Mouse (Mus musculus) hematopoietic stem cell, adult 5-6 weeks (primary cell): ENCODE data around the gene Pla2g4e. TPM values are rescaled to one million over a fixed set of nuclear protein-coding genes. Genes with fewer than 3 reads are reported as not detected.

Experiments used
- ATAC-seq, 2 experiments: fragments of 125-278 bp in 1 of 2; replicated peaks in 1 of 2; 2 replicates each; pipeline ENCODE4 v1.8.0; 2016 to 2017; ENCODE audit warnings: inconsistent platforms in 2 of 2, mild to moderate bottlenecking in 2 of 2, moderate number of reproducible peaks in 2 of 2, low read depth in 1 of 2, moderate TSS enrichment in 1 of 2; ENCODE audit not compliant: low FRiP score in 2 of 2, poor library complexity in 2 of 2, severe bottlenecking in 2 of 2, insufficient read depth in 1 of 2, low TSS enrichment in 1 of 2
- total RNA-seq: library from RNA; stranded (forward); fragments of 172-1452, 232-1000 nt; gene quantifications from 2 replicates; pipeline ENCODE4 v1.2.3, GENCODE M21; 2017

Gene Pla2g4e
- total RNA-seq, 1 experiment from 2014 or later = not detected

DNA sequence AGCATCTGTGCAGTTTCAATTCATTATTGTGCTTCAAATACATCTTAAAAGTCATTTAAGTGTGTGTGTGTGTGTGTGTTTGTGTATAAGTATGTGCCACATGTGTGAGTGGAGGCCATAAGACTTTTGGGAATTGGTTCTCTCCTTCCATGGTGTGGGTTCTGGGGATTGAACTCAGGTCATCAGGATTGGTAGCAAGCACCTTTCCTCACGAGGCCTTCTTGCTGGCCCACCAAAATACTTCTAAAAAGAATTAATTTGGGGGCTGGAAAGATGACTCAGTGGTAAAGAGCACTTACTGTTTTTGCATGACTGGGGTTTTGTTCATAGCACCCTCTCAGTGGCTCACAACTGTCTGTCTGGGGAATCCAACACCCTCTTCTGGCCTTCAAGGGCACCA lies 103.5 kb downstream of the Pla2g4e start:
- ATAC-seq = no peak

DNA sequence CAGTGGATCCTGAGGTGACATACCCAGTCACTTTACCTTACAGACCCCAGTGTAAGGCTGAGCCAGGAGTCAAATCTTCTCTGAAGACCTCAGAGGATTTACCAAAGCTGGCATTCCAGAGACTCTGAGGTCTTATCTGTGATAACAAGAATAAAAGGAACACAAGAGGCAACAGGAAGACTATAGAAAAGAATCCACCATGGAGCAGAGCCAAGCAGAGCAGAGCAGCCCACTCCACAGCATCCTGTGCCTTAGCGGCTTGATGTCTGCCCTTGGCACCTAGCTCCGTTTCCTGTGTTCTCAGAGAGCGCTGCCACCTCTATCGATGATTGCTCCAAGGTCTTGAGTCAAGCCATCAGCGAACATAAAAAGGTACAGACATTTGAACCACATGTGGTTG lies 104.8 kb downstream of the Pla2g4e start:
- ATAC-seq = peak in 1 of 2 experiments; percentile 72; a peak in 3 of 4 replicates

DNA sequence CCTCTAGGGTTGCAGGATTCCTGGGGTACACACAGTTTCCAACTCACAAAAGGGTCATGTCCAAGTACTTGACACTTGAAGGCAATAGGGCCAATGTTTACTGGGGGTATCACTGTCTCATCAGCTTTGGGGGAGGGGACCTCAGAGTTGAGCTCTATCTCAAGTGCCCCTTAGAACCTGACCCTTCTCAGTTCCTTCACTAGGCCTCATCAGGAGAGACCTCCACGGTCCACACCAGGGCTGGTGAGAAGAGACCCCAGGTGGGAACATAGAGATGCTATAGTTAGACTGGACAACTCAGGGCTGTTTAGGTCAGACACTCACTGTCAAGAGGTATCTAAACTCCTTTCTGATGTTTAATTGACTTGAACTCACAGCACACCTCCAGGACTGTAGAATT lies 106.0 kb downstream of the Pla2g4e start:
- no peak for ATAC-seq

DNA sequence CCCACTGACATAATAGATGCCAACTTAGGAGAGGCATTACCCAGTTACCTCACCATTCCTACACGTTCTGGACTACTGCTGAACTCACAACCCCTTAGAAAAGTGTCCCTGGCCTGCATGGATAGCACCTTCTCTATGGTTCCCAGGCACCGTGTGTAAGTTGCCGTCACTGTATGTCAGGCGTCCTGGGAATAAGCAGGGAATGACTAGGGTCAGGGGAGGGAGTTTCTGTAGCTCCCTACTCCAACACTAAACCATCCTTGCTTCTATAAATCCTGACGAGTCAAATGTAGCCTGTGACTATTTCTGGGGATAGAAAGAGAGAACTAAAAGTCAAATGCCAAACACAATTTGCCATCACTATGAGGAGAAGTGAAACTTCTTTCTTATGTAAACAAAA lies 107.9 kb downstream of the Pla2g4e start:
- ATAC-seq = no peak

DNA sequence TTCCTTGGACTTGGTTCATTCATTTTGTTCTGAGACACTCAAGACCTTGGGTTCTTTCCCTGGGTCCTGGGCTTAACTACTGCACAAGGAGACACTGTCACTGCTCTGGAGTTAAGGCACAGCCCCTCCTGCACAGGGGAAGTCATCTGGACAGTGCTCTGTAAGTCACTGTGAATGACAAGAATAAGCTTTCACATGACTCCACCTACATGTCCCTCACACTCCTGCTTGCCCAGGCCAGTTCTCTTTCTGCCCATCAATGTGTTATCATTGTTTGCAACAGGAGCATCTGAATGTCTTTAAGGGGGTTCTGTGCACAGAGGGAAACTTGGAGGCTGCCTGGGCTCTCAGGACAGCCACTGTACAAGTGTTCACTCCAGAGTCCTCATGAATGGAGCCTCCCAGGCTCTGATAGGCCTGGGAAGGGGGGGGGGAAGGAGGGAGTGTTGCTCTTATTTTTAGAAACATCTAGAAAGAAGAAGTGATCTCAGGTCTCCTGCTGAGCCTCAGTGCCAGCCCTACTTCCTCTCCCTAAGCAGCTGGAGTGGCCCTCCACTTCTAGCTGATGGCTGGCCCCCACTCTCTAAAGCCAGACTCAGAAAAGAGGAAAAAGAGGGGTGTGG lies 110.6 kb downstream of the Pla2g4e start:
- ATAC-seq = peak; percentile 82 to 86

DNA sequence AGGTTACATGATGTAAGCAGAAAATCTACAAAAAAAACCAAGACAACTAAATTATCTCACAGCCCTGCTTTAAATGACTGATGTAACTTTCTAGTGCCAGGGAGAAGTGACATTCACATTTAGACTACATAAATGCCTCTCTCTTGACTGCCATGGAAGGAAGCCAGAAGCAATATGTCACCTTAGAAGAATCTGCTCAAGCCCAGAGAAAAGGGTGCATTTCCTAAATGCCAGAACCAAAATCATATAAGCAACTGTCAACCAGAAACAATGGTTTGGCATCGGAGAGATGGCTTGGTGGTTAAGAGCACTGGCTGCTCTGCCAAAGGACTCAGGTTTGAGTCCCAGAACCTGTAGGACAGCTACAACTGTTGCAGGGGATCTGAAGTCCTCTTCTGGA lies 113.3 kb downstream of the Pla2g4e start:
- no peak for ATAC-seq

DNA sequence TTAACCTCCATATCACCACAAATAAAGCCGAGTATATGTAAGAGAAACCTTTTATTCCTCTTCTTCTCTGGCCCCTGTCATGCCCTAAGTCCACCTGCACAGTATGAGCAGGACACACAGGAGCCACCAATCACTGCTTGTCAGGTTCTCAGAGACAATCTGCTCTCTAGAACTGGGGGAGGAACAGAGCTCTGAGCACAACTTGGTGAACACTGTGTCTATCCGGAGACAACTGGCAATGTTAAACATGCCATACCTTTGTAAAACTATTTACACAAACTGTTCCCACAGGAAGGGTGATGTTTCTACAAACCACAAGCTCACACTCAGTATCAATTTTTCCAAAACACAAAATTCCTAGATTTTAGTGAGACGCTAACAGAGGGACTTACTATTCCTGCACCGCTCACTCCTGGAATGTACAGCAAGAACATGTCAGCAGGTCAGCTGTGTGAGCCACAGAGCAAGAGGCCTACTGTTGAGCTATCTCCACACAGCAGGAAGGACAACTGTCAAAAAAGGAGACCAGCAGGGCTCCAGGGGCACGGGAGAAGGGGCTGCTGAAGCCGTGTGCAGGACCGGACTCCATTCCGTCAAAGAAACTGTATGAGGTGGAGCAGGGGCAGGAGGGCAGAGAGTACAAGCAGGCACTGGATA lies 115.8 kb downstream of the Pla2g4e start:
- no peak for ATAC-seq

DNA sequence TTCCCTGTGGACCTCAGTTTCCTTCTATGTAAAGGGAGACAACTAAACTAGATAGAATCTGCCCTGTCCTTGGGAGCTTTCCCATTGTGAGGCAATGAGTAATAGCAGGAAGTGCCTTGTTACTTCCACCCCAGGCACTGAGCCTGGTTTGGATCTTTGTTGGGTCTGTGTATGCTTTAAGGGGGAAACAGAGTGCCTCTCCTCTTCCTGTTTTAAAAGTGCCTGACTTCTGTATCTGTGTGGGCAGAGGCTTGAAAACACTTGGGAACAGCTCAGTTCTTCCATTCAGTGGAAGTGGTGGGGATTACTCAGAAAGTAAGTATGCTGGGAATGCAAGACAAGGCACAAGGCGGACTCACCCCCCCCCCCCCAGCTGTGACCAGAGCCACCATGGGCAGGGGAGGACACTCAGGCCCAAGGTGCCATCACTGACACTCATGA lies 116.5 kb downstream of the Pla2g4e start:
- peak in 1 of 2 experiments; percentile 25; a peak in 1 of 4 replicates for ATAC-seq

DNA sequence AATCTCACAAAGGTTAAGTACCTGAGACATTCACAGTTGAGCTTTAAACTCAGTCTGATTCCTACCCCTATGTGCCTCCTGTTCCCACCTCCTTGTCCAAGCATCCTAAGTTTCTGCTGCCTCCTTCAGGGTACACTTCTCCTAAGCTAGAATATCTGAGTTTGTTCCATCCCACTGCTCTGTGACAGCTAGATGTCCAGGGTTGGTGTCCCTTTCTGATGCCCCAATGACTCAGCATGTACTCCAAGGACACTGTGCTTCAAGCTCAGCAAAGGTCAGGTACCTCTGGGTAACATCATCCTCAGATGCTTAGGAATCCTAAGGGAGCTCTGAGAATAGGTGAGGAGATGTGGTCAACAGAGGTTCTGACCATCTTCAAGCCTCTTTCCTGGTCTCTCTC lies 117.1 kb downstream of the Pla2g4e start:
- ATAC-seq = no peak

DNA sequence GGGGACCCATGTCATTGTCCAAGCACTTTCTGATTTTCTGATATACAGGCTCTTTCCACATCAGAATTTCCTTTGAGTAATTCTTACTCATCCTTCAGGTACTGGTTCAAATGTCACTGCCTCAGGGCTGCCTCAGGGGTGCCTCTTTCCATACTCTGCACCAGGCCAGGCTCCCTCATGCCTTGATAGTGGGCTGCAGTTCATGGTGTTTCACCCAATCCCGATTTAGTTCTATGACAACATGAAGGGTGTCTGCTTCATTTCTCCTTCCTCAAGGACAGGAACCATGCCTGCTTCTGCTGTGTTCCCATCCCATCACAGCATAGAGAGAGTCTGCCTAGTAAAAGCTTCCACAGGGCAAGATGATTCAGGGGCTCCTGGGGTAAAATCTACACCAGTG lies 118.2 kb downstream of the Pla2g4e start:
- ATAC-seq = no peak

DNA sequence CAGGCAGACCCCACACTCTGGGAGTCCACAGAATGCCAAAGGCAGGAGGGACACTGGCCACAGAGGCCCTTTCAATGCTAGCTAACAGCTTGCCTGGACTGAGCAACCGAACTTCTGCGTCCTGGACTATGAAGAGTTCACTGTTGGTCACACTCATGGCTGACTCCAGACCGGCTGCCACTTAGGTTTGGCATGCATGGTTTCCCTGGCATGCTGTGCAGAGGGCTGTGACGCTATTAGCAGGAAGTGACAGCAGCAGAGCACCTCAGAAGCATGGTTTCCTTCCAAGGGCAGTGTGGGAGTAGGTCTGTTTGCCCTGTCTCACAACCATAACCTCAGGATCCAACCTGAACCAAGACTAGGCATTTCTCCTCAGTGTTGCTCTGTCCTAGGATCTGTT lies 118.7 kb downstream of the Pla2g4e start:
- ATAC-seq = no peak

DNA sequence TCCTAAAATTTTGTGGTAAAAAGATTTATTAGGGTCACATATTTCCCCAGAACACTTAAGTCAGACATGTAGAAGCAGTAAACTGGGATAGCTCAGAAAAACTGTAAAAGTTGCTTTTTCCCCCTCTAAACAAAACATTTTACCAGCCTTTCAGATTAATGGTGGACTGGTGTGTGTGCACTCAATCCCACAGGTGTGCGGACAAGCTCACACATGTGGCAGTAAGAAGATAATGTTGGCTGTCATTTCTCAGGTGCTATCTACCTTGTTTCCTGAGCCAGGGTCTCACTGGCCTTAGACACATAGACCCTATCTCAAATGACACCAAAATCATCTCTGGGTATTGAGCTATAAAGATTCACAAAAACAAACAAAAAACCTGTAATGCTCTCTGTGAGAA lies 119.7 kb downstream of the Pla2g4e start:
- no peak for ATAC-seq

DNA sequence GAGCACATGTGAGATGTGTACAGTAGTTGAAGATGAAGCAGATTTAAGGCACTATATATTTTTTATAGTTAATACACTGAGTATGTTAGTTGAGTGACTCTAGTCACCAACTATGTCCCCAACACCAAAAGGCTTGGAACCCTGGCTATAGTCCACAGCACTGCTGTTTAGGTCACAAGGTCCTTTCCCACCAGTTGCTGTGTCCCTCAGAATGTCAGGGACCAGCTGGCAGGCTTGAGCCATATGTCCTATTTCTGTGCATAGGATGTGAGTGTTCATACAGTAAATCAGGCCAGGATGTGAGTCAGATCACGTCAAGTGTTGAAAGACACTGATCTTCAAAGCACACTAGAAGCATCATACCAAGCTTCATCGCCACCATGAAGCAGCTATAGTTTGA lies 120.2 kb downstream of the Pla2g4e start:
- no peak for ATAC-seq

DNA sequence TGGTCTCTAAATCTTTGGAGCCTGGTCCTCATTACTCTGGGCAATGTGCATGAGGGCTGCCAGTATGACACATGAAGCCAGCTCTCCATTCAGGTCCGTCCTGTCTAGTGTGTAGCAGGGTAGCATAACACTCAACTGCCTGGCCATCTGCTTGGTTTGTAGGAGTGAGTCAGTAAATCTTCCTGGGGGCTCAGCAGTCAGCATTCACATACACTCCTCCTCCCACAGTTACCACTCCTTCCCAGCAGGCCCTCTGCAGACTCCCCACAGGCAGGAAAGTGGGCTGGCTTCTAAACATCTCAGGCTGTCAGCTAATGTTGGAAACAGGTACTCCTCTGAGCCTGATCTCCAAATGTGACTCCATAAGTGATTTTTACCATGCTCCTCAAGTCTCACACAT lies 121.0 kb downstream of the Pla2g4e start:
- no peak for ATAC-seq

DNA sequence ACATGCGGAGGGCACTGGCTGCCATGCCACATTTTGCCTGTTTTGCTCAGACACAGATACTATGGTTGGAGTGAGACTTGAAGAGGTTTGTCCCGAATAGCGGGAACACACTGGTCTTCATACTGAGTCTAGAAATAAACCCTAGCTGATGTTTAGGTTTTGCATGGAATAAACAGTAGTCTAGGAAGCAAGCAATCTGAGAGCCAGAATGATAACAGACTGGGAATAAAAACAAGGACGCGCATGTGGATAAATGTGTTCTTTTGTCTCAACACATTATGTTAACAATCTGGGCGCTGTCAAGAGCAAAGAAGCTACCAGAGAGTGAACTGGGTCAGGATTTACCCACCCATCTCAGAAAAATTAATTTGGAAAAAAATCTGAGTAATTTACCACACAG lies 122.2 kb downstream of the Pla2g4e start:
- no peak for ATAC-seq

DNA sequence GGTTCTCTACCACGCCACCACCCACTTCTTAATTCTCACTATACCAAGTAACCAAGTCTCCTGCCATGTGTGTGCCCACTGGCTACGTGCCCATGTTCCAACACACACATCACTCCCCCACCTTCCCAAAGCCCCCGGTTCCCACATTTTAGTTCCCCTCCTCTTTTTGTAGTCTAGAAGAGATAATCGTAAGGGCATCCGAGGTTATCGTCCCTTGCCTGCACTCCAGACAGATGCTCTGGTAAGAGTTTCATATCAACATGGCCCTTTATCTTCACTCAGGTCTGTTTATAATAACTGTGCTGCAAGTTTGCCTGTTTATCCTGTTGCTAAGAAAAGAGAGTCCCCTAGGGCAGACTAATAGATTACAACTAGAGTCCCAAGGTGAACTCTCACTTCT lies 127.8 kb downstream of the Pla2g4e start:
- ATAC-seq = no peak
